Mouse (Mus musculus): Measurements from ENCODE around the gene Tarsl2. TPM values are rescaled to one million over a fixed set of nuclear protein-coding genes. Genes with fewer than 3 reads are reported as not detected.

Tarsl2 gene
- polyA plus RNA-seq (2012; fragmentation: generic; extraction: Trizol) = 3.3 TPM
- long read RNA-seq, experiment 1, transcript Tarsl2-201 (19 exons, 3,192 nt) = major isoform, 8 of 9 reads
- long read RNA-seq, experiment 1, partial matches to known transcripts = 1 of 9 reads
- long read RNA-seq, experiment 1, other reads (novel, unspliced or antisense) = 0 of 9 reads
- long read RNA-seq, experiment 2, transcript Tarsl2-201 (19 exons, 3,192 nt) = major isoform, 31 of 37 reads
- long read RNA-seq, experiment 2, partial matches to known transcripts = 3 of 37 reads
- long read RNA-seq, experiment 2, other reads (novel, unspliced or antisense) = 3 of 37 reads

GRCm38 (mm10) chr7:65644643-65645351 is at the start of gene Tarsl2:
Gene Tarsl2 (plus strand): TSS chr7:65644898.
- Histone ChIP-seq H3K79me3 (ENCODE audit: low read depth) (no peaks in the 10 kb centered on the region), H3K36me3 (ENCODE audit: control insufficient read depth, insufficient read depth) (peaks cover 3% of the 10 kb centered on the region), H3K79me2 (ENCODE audit: control insufficient read depth, insufficient read depth) (no peaks in the 10 kb centered on the region), H3K27me3 (ENCODE audit: control insufficient read depth, insufficient read depth, insufficient read length) (no peaks in the 10 kb centered on the region), H3K4me3 (ENCODE audit: insufficient read depth, poor library complexity, severe bottlenecking) (peak within 1 kb of the TSS; percentile 36), H3ac (ENCODE audit: control insufficient read depth, insufficient read length, low read depth) (peak within 1 kb of the TSS; percentile 2)
- TF ChIP-seq MAX (IDR thresholded peaks at IDR 0.05) (no peak), CTCF (IDR thresholded peaks at IDR 0.05; ENCODE audit: control insufficient read depth, insufficient read depth, insufficient read length) (peak; percentile 70)

GRCm38 (mm10) chr7:65606124-65606523 is 38.6 kb upstream of the Tarsl2 start:
- H3K36me3 ChIP-seq (ENCODE audit: control insufficient read depth, insufficient read depth) = no peaks in the 10 kb centered on the region
- no peak overlapping the region for H3K4me3 ChIP-seq (ENCODE audit: insufficient read depth, poor library complexity, severe bottlenecking)
- H3K79me3 ChIP-seq (ENCODE audit: low read depth) = no peaks in the 10 kb centered on the region
- H3K79me2 ChIP-seq (ENCODE audit: control insufficient read depth, insufficient read depth) = no peaks in the 10 kb centered on the region
- no peak for TF ChIP-seq CEBPB (IDR thresholded peaks at IDR 0.05; ENCODE audit: low read depth)
- no peak for TF ChIP-seq MYOD1 (IDR thresholded peaks at IDR 0.05; ENCODE audit: control insufficient read depth, insufficient read length, low read depth)
- TF ChIP-seq USF1 (IDR thresholded peaks at IDR 0.05; ENCODE audit: low read depth) = no peak
- TF ChIP-seq MAX (IDR thresholded peaks at IDR 0.05) = no peak
- no peak for TF ChIP-seq FOSL1 (IDR thresholded peaks at IDR 0.05; ENCODE audit: insufficient read depth, low read length, poor library complexity, severe bottlenecking)
- no peak for TF ChIP-seq CTCF (IDR thresholded peaks at IDR 0.05; ENCODE audit: control insufficient read depth, insufficient read depth, insufficient read length)
- no peak for TF ChIP-seq MYOG (IDR thresholded peaks at IDR 0.05; ENCODE audit: control insufficient read depth, extremely low read depth, insufficient read length)
- H3K27me3 ChIP-seq (ENCODE audit: control insufficient read depth, insufficient read depth, insufficient read length) = no peaks in the 10 kb centered on the region
- H3ac ChIP-seq (ENCODE audit: control insufficient read depth, insufficient read length, low read depth) = no peak overlapping the region

DNA sequence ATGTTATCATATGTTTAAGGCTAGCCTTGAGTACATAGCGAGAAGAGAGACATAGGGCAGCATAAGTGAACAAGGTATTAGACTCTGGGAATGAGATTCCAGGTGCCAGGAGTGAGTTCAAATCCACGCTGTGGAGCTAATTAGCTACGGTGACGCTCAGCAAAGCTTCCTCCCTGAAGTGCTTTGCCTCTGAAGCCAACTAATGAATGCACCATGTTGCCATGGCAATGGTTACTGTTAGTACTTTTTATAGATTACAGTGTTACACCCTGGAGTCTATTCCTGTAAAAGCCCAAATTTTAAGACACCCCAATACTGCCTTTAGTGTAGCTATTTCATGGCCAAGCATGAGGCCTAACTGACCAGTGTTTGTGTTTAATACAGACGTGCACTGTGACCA is 37.7 kb upstream of the Tarsl2 start:
- no peaks in the 10 kb centered on the region for H3K79me2 ChIP-seq (ENCODE audit: control insufficient read depth, insufficient read depth)
- H3K79me3 ChIP-seq (ENCODE audit: low read depth) = no peaks in the 10 kb centered on the region
- H3K27me3 ChIP-seq (ENCODE audit: control insufficient read depth, insufficient read depth, insufficient read length) = no peaks in the 10 kb centered on the region
- no peak overlapping the region for H3ac ChIP-seq (ENCODE audit: control insufficient read depth, insufficient read length, low read depth)
- no peaks in the 10 kb centered on the region for H3K36me3 ChIP-seq (ENCODE audit: control insufficient read depth, insufficient read depth)
- no peak overlapping the region for H3K4me3 ChIP-seq (ENCODE audit: insufficient read depth, poor library complexity, severe bottlenecking)
- no peak for TF ChIP-seq CTCF (IDR thresholded peaks at IDR 0.05; ENCODE audit: control insufficient read depth, insufficient read depth, insufficient read length)
- TF ChIP-seq FOSL1 (IDR thresholded peaks at IDR 0.05; ENCODE audit: insufficient read depth, low read length, poor library complexity, severe bottlenecking) = no peak
- TF ChIP-seq USF1 (IDR thresholded peaks at IDR 0.05; ENCODE audit: low read depth) = no peak
- no peak for TF ChIP-seq CEBPB (IDR thresholded peaks at IDR 0.05; ENCODE audit: low read depth)
- TF ChIP-seq MAX (IDR thresholded peaks at IDR 0.05) = no peak
- TF ChIP-seq MYOD1 (IDR thresholded peaks at IDR 0.05; ENCODE audit: control insufficient read depth, insufficient read length, low read depth) = no peak
- TF ChIP-seq MYOG (IDR thresholded peaks at IDR 0.05; ENCODE audit: control insufficient read depth, extremely low read depth, insufficient read length) = no peak

- Histone ChIP-seq H3K79me2 (ENCODE audit: control insufficient read depth, insufficient read depth) (no peaks in the 10 kb centered on the region), H3K79me3 (ENCODE audit: low read depth) (no peaks in the 10 kb centered on the region), H3K4me3 (ENCODE audit: insufficient read depth, poor library complexity, severe bottlenecking) (no peak overlapping the region), H3ac (ENCODE audit: control insufficient read depth, insufficient read length, low read depth) (no peak overlapping the region), H3K27me3 (ENCODE audit: control insufficient read depth, insufficient read depth, insufficient read length) (no peaks in the 10 kb centered on the region), H3K36me3 (ENCODE audit: control insufficient read depth, insufficient read depth) (no peaks in the 10 kb centered on the region)
- TF ChIP-seq CTCF (IDR thresholded peaks at IDR 0.05; ENCODE audit: control insufficient read depth, insufficient read depth, insufficient read length) (peak; percentile 28), MYOG (IDR thresholded peaks at IDR 0.05; ENCODE audit: control insufficient read depth, extremely low read depth, insufficient read length) (no peak)
Observed at GRCm38 (mm10) chr7:65610171-65610570, 34.5 kb upstream of the Tarsl2 start.

GRCm38 (mm10) chr7:65610673-65611072 is 34.0 kb upstream of the Tarsl2 start:
- Histone ChIP-seq H3K79me3 (ENCODE audit: low read depth) (no peaks in the 10 kb centered on the region), H3K4me3 (ENCODE audit: insufficient read depth, poor library complexity, severe bottlenecking) (no peak overlapping the region), H3K36me3 (ENCODE audit: control insufficient read depth, insufficient read depth) (no peaks in the 10 kb centered on the region), H3ac (ENCODE audit: control insufficient read depth, insufficient read length, low read depth) (no peak overlapping the region), H3K79me2 (ENCODE audit: control insufficient read depth, insufficient read depth) (no peaks in the 10 kb centered on the region), H3K27me3 (ENCODE audit: control insufficient read depth, insufficient read depth, insufficient read length) (no peaks in the 10 kb centered on the region)
- no peak for TF ChIP-seq MAX (IDR thresholded peaks at IDR 0.05)

DNA sequence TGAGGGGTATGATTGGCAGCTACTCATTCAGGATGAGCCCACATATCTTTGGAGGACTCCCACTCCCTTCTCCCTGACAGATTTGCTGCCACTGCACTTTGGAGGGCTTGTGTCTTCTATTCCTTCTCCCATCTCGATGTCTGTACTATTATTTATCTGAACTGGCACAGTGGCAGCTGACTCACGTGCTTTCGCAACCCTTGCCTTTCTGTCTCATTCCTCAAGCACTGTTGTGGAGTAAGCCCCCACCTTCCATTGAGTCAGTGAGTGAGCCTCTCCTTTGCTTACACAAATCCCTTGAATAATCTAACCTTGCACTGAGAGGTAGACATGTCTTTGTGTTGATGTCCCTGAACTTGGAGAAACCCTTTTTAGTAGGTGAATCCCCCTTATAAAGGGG is 33.4 kb upstream of the Tarsl2 start:
- TF ChIP-seq CEBPB (IDR thresholded peaks at IDR 0.05; ENCODE audit: low read depth) (peak; percentile 76), MYOG (IDR thresholded peaks at IDR 0.05; ENCODE audit: control insufficient read depth, extremely low read depth, insufficient read length) (no peak)
- Histone ChIP-seq H3K79me3 (ENCODE audit: low read depth) (no peaks in the 10 kb centered on the region), H3K36me3 (ENCODE audit: control insufficient read depth, insufficient read depth) (no peaks in the 10 kb centered on the region), H3K27me3 (ENCODE audit: control insufficient read depth, insufficient read depth, insufficient read length) (peaks cover 3% of the 10 kb centered on the region), H3K79me2 (ENCODE audit: control insufficient read depth, insufficient read depth) (no peaks in the 10 kb centered on the region), H3ac (ENCODE audit: control insufficient read depth, insufficient read length, low read depth) (no peak overlapping the region), H3K4me3 (ENCODE audit: insufficient read depth, poor library complexity, severe bottlenecking) (no peak overlapping the region)

Measured in C2C12 (cell line).